Mouse (Mus musculus): ENCODE measurements around the gene Ube2n. TPM values are rescaled to one million over a fixed set of nuclear protein-coding genes. Genes with fewer than 3 reads are reported as not detected.
A peak's percentile ranks its signal among the peaks of the same experiment; 100 is the strongest.

The Ube2n gene
- 100 to 1,000 TPM; 307 to 309 TPM for polyA plus RNA-seq (2017; shearing (Covaris generic))

DNA sequence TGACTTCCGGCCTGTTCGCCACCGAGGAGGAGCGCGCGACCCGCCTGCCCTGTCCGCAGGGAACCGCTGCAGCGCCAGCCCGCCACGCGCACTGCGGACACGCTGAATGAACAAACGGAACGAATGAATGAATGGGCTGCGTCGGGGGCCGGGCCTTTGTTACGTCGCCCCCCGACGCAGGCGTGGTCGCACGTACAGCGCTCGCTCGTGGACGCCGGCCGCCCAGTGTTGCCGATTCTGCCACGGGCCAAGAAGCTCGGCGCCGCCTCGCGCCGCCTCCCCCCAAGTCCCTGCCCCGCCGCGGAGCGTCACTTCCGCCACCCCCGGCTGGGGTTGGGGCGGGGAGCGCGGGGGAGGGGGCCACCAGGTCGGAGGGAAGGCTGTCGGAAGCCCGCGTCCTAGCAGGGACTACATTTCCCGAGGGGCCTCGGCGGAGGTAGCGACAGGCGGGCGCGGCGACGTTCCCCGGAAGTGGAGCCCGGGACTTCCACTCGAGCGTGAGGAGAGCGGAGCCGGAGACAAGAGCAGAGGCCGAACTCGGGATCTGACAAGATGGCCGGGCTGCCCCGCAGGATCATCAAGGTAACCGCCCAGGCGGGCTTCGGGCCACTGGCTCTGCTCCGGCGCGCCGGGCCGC is at the start of gene Ube2n:
Gene Ube2n (plus strand): TSS at position 490 of the 637 bp plus-strand sequence.
- ATAC-seq = peak; percentile 83

DNA sequence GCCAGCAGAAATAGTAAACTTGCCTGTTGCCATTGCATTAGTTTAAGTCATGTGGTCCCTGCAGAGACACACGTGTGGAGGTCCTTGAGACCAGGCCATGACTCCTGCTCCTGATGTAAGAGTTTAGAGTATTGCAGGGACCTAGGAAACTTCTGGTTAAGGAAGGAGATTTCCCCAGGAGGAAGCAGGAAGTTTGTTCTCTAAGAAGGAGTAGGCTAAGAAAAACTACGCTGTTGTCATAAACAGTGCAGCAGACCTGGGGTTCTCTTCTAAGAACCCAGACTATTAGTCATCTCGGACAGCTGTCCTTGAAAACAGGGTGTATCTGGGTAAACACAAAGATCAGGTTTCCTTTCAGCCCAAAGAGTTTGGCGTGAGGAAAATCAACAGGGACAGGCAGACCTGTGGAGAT is 49.5 kb upstream of the Ube2n start:
- ATAC-seq = no peak

DNA sequence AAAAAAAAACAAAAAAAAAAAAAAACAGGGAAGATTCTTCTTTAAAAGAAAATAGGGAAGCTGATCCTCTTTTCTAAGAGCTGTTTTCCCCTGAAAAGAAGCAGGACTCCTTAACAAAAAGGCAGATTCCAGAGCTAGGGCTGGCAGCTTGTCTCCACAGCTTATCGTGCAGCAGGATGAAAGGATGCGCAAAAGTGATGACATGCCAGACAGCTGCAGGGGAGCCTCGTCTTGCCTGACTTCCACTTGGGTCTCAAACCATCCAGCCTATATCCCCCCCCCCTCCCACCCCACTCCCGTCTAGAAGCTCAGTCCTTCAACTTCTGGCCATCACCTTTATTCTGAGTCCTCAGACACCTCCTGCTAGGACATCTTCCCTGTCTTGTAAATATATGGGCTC is 46.1 kb upstream of the Ube2n start:
- ATAC-seq = no peak

DNA sequence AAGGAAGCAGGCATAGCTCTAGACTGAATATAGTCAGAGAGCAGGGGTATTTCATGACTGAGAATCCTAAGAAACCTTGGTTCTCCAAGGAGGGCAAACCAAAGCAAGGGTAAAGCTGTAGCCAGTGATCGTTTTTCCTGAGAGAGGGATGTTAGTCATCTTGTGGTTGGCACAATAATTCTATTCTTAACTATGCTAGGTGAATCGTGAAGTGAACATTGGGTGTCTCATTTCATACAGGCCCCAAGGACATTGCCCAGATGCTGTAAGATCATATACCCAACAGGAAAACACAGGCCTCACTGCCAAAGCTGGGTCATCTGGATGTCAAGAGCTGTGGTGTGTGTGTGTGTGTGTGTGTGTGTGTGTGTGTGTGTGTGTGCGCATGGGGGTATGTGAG is 43.8 kb upstream of the Ube2n start:
- ATAC-seq = no peak

GRCm38 (mm10) chr10:95471889-95472547 is 42.9 kb upstream of the Ube2n start:
- ATAC-seq = no peak

- peak; percentile 99 for ATAC-seq
These were observed 39.0 kb upstream of the Ube2n start for GRCm38 (mm10) chr10:95475923-95476322.

- no peak for ATAC-seq
These were observed 37.4 kb upstream of the Ube2n start for GRCm38 (mm10) chr10:95477516-95477915.

DNA sequence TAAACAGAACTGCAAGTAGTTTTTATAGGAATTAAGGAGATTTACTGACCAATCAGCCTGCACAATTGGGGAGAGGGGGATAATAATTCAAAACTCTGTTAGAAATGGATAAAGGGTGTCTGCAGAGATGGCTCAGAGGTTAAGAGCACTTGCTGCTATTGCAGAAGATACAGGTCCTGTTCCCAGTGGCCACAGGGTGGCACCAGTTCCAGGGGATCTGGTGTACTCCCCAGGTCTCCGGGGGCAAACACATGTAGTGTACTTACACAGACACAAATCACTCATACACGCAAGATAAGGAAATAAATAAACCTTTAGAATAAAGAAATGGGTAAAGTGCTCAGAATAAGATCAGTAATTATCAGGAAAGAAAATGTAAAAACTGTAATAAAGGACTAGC is 25.3 kb upstream of the Ube2n start:
- no peak for ATAC-seq

GRCm38 (mm10) chr10:95494268-95494667 is 20.7 kb upstream of the Ube2n start:
- no peak for ATAC-seq

DNA sequence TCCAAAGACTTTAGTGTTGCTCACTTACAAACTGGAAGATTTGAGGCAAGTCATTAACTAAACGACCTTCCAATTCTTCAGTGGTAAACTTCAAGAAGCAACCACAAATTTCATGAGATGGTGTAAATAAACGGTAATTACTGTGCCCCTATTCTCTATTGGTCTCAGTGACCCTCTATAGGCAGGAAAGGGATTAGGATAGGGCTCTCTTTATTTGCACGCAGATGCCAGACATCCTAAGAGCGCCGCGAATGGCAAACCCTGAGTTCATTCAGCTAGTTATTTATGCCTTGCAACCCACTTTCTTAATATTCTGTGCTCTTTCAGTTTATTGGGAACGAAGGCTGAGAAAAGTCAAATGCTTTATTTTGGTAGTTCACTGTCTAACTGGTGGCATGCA is 13.9 kb upstream of the Ube2n start:
- peak; percentile 8 for ATAC-seq

- peak; percentile 98 for ATAC-seq
These were observed 13.4 kb upstream of the Ube2n start, which contains the start of gene Mrpl42 for GRCm38 (mm10) chr10:95501463-95502081. Mrpl42 (minus strand) TSS chr10:95501940.

- no peak for ATAC-seq
These were observed 11.3 kb upstream of the Ube2n start for GRCm38 (mm10) chr10:95503443-95504235.

- ATAC-seq = no peak
These were observed 10.6 kb upstream of the Ube2n start for GRCm38 (mm10) chr10:95504341-95504740.

DNA sequence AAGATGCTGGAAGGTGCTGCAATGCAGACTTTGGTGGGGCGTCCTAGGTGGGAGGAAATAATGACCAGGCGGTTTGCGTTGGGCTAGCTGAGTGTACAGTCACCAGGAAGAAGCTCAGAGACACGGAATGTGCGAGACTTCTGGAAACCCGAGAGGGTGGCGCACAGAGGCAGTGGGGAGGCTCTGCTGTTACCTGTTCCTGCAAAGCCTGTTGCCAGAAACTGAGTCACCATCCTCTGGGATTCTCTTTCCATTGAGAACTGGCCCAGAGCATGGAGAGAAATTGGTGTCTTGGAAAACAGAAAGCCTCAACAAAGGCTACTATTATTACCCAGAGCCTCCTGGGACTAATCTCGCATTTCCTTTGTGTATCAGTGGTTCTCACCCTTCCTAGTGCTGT is 6.8 kb upstream of the Ube2n start:
- ATAC-seq = no peak

GRCm38 (mm10) chr10:95508793-95509192 is 6.2 kb upstream of the Ube2n start:
- peak; percentile 75 for ATAC-seq

GRCm38 (mm10) chr10:95509263-95509662 is 5.7 kb upstream of the Ube2n start:
- ATAC-seq = no peak

DNA sequence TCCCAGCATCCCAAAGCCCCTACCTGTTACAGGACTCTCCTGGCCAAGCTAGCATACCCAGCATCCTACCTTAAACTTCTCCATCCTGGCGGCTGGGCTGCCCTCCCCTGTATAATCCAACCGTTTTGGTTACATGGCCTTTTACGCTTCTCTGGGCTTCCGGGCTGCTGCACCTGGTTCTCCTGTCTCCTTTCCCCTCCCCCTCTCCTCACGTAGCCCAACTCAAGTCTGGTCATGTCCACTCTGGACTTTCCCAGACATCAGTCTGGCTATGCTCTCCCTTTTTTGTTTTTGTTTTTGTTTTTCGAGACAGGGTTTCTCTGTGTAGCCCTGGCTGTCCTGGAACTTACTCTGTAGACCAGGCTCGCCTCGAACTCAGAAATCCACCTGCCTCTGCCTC is 2.3 kb upstream of the Ube2n start:
- no peak for ATAC-seq

GRCm38 (mm10) chr10:95513768-95514556 is 983 bp upstream of the Ube2n start:
- ATAC-seq = no peak

GRCm38 (mm10) chr10:95515293-95515931 is 467 bp downstream of the Ube2n start:
- ATAC-seq = peak; percentile 30

DNA sequence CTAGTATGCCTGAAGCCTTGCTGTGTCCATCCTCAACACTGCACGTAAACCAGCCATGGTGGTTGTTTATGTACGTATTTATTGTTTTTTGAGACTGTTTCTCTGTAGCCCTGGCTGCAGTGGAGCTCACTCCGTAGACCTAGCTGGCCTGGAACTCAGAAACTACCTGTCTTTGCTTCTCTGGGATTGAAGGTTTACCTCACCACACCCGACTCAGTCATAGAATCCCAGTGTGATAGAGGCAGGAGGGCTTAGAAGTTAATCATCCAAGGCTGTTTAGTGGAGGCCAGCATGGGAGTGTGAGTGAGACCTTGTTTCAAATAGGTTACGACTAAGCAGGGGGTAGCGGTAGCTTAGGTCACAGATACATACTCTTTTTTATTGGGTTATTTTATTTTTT is 2.7 kb downstream of the Ube2n start:
- no peak for ATAC-seq

DNA sequence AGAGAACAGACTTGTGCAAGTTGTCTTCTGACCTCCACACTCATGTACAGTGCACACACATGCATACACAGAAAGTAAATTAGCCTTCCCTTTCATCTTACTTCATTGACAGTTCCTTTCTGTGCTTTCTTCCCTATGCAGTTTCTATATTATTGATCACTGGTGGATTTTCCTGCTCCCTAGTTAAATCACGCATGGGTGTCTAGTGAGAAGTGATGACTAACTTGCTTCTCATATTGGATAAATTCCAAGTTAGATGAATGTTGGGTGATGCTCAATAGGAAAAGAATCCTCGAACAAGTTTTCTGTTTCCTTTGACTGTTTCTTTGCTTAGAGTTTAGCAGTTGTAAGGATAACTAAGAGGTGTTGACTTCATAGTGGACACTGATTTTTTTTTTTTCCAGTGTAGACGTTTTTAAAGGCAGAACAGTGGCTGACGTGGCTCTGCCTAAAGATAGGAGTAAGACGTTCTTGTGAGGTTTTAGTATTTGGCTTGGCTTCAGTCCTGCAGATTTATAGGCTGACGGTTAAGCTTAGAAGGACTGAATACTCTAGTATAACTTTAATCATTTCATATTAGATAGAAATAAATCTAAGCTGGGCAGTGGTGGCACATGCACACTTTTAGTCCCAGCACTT is 10.2 kb downstream of the Ube2n start:
- no peak for ATAC-seq

All from CD4-positive, CD25-positive, alpha-beta regulatory T cell, adult 4 months (primary cell).